Mouse (Mus musculus): ENCODE data around the gene Fbn1. TPM values are rescaled to one million over a fixed set of nuclear protein-coding genes. Genes with fewer than 3 reads are reported as not detected.
A peak's percentile ranks its signal among the peaks of the same experiment; 100 is the strongest.

Fbn1 gene
- polyA plus RNA-seq, 1 experiment from 2014 or later = 3.2 TPM

DNA sequence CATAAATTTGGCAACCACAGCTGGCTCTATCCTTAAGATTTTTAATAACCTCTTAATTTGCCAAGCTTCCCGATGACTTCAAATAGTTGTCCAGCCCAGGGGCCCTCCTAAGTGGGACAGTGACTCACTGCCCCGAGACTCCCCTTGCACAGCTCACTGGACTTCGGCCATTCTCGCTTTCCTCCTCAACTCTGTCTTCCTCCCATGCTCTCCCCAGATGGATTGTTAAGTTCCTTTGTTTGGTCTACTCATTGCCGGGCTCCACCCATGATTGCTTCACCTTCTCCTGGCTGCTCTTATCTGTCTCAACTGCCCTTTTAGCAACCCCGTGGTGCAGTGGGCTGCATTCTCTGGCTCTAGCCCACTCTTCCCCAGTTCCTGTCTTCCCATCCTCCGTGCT lies 229.3 kb downstream of the Fbn1 start:
- no peak for ATAC-seq (ENCODE audit: low FRiP score)
- Histone ChIP-seq H3K4me1 (no peaks in the 10 kb centered on the region), H3K4me3 (replicated peaks) (no peak overlapping the region), H3K27me3 (replicated peaks) (no peaks in the 10 kb centered on the region), H3K9me3 (replicated peaks) (no peaks in the 10 kb centered on the region), H3K36me3 (no peaks in the 10 kb centered on the region), H3K27ac (replicated peaks) (no peak overlapping the region), H3K4me2 (no peak overlapping the region), H3K9ac (replicated peaks) (no peak overlapping the region)
- 70% methylated on average over 7 of the region's 7 CpGs for WGBS

DNA sequence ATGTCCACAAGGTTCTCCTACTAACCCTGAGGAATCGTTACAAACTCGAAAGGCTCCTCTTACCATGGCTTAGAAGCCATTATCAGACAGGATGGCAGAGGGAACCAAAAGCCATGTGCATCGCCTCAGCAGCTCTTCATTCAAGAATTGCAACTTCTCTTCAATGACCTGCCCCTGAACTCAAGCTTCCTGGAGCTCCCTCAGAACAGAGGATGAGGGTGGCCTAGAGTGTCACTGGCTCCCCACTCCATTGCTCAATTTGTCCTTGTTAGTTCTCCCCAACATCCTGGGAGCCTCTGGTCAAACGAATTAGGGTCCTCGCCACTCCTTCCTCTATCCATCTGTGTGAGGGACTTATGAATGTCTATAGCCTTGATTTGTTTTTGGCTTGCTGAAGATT lies 231.1 kb downstream of the Fbn1 start:
- ATAC-seq (ENCODE audit: low FRiP score) = no peak
- no peak overlapping the region for H3K9ac ChIP-seq (replicated peaks)
- 88% methylated on average over 5 of the region's 5 CpGs for whole genome bisulfite sequencing

DNA sequence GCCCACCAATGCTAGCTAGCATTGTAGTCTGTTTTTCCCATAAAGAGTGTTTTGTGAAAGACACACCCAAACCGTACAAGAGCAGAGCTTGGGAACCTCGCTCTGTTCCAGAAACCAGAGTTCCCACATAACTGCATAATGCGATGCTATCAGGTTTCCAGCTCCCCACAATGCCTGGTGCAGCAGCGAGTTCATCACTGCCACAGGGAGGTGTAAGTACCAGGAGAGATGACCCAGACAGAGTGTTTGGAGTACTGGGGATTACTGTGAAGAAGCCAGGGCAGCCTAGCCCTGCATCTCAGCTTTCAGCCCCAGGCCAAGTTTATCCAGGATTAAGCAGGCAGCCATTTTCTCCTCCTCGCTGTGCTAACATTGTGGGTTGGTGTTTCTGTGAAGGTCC lies 232.2 kb downstream of the Fbn1 start:
- Histone ChIP-seq H3K4me3 (replicated peaks) (no peak overlapping the region), H3K4me2 (no peak overlapping the region), H3K4me1 (no peaks in the 10 kb centered on the region), H3K9ac (replicated peaks) (no peak overlapping the region), H3K36me3 (no peaks in the 10 kb centered on the region), H3K27ac (replicated peaks) (no peak overlapping the region), H3K9me3 (replicated peaks) (no peaks in the 10 kb centered on the region), H3K27me3 (replicated peaks) (no peaks in the 10 kb centered on the region)
- whole genome bisulfite sequencing = 79% methylated on average over 5 of the region's 5 CpGs
- ATAC-seq (ENCODE audit: low FRiP score) = no peak

More for the DNA sequence above, 231.1 kb downstream of the Fbn1 start:
- Histone ChIP-seq H3K9me3 (replicated peaks) (no peaks in the 10 kb centered on the region), H3K27ac (replicated peaks) (no peak overlapping the region), H3K4me1 (no peaks in the 10 kb centered on the region), H3K4me3 (replicated peaks) (no peak overlapping the region), H3K27me3 (replicated peaks) (no peaks in the 10 kb centered on the region), H3K4me2 (no peak overlapping the region), H3K36me3 (no peaks in the 10 kb centered on the region)

DNA sequence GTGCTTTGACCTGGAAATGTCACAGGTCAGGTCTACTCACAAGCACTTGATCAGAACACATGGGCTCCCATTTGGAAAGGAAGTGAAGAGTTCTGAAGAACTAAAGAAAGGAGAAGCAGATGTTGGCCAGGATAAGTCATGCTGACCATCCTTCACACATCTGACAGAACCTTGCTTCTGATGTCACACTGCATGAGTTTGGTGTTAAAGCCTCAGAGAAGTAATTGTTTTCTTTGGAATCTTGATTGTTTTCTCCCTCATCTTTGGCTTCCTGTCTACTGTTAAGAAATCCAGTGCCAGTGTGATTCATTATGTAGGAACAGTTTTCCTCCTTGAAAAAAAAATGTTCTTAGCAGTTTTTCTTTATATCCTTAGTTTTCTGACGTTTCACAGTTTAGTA lies 238.9 kb downstream of the Fbn1 start:
- no peak for ATAC-seq (ENCODE audit: low FRiP score)

DNA sequence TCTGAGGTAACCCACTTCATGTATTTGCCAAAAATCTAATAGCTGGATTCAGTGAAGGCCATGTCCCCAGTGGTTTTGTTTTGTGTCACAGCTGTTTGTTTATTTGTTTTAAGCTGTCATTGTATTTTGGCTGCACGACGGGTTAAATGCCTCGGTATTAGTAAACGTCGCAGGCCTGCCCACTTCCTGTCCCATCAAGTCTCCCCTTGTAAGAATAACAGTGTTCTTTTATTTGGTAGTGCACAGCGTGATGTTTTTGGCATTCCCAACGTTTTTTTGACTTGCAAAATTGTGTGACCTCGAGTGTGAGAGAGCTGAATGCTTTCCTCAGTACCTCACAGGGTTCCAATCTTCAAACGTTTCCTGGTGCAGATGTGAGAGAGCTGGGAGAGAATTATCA lies 244.0 kb downstream of the Fbn1 start:
- Histone ChIP-seq H3K36me3 (no peaks in the 10 kb centered on the region), H3K4me2 (no peak overlapping the region), H3K4me1 (peaks cover 9% of the 10 kb centered on the region), H3K27me3 (replicated peaks) (no peaks in the 10 kb centered on the region), H3K9me3 (replicated peaks) (no peaks in the 10 kb centered on the region), H3K4me3 (replicated peaks) (no peak overlapping the region), H3K9ac (replicated peaks) (no peak overlapping the region), H3K27ac (replicated peaks) (no peak overlapping the region)
- 21% methylated on average over 9 of the region's 9 CpGs for WGBS
- no peak for ATAC-seq (ENCODE audit: low FRiP score)

More for the DNA sequence above, 238.9 kb downstream of the Fbn1 start:
- H3K9ac ChIP-seq (replicated peaks) = no peak overlapping the region
- H3K27ac ChIP-seq (replicated peaks) = no peak overlapping the region
- H3K27me3 ChIP-seq (replicated peaks) = no peaks in the 10 kb centered on the region
- WGBS = 84% methylated on average over 1 of the region's 1 CpGs
- no peaks in the 10 kb centered on the region for H3K9me3 ChIP-seq (replicated peaks)
- no peak overlapping the region for H3K4me2 ChIP-seq
- H3K4me1 ChIP-seq = peaks cover 2% of the 10 kb centered on the region; the same call in 1 of the 2 replicates
- no peak overlapping the region for H3K4me3 ChIP-seq (replicated peaks)
- no peaks in the 10 kb centered on the region for H3K36me3 ChIP-seq

DNA sequence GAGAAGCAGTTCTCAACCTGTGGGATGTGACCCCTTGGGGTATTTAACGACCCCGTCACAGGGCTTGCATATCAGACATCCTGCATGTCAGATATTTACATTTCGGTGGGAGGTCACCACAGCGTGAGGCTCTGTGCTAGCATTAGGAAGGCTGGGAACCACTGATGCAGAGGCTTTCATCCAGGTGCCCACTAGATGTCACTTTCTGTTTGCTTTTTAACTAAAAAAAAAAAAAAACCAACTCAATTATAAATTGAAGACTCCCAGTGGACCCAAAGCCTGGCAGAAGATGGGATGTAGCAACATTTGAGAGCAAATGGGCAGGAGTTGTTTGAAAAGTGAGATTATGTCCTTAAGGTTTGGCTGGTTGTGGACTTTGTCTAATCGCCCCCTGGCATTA lies 244.7 kb downstream of the Fbn1 start:
- Histone ChIP-seq H3K4me3 (replicated peaks) (no peak overlapping the region), H3K36me3 (peaks cover under 1% of the 10 kb centered on the region; the same call in 1 of the 2 replicates), H3K27me3 (replicated peaks) (no peaks in the 10 kb centered on the region), H3K27ac (replicated peaks) (no peak overlapping the region), H3K4me1 (peaks cover 9% of the 10 kb centered on the region), H3K9me3 (replicated peaks) (no peaks in the 10 kb centered on the region), H3K9ac (replicated peaks) (no peak overlapping the region), H3K4me2 (peak overlapping the region; percentile 15; the same call in 1 of the 2 replicates)
- WGBS = 22% methylated on average over 5 of the region's 5 CpGs
- ATAC-seq (ENCODE audit: low FRiP score) = peak; percentile 62

DNA sequence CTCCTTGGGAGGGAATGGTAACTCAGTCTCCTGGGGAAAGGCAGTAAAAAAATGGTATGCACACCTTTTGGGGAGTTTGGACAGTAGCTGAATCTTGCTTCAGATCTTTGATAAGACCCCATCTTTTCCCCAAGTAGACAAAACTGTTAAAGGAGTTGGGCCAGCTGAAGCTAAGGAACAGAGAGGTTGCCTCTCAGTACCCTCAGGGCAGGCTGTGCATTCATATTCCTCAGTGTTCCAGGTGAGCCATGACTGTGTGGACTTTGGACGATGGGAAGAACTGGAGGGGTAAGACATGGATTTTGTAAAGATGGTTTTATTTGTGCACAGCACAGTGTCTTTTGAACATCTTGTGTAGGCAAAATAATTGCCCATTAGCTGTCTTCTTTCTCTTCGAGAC lies 247.5 kb downstream of the Fbn1 start:
- H3K4me3 ChIP-seq (replicated peaks) = no peak overlapping the region
- no peak overlapping the region for H3K9ac ChIP-seq (replicated peaks)
- H3K9me3 ChIP-seq (replicated peaks) = no peaks in the 10 kb centered on the region
- peaks cover 9% of the 10 kb centered on the region for H3K4me1 ChIP-seq
- H3K27ac ChIP-seq (replicated peaks) = no peak overlapping the region
- H3K36me3 ChIP-seq = peaks cover 6% of the 10 kb centered on the region; the same call in 1 of the 2 replicates
- ATAC-seq (ENCODE audit: low FRiP score) = no peak
- no peaks in the 10 kb centered on the region for H3K27me3 ChIP-seq (replicated peaks)
- WGBS = 96% methylated on average over 2 of the region's 2 CpGs
- no peak overlapping the region for H3K4me2 ChIP-seq

DNA sequence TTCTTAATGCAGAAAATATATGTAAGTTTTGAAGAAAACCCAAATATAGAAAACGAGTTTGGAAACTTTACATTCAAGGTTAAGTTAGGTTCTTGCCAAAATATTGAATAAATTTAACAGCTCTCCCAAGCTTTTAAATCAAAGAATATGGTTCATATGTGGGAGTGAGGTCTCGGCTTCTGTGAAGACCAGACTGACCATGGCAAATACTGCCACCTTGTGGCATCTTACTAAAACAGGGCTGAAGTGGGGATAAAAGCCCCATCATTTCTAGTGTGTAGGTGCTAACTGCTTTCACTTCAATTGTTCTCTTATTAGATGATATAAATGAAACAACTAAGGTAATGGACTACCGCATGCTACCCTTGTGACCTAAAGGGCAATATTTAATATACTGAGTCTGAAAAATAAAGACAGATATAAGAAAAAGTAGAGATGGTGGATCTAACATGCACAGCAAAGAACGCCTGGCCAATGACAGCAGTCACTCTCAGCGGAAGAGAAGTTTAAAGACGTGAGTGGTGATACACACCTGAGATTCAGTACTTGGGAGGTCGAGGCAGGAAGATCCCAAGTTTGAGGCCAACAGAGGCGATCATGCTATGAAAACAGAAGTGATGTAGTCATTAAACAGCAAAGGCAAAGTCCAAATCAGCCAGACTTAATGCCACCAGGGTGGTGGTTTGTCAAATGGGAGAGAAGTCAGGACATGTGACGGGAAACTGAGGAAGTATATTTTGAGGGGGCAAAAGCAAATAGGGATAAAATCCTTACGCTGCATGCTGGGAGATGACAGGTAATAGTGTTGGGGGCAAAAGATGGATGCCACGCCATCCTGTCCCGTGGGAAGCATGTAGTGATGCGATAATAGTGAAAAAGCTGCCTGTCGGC lies 248.3 kb downstream of the Fbn1 start:
- H3K36me3 ChIP-seq = peaks cover 8% of the 10 kb centered on the region
- WGBS = 84% methylated on average over 14 of the region's 14 CpGs
- no peak overlapping the region for H3K4me2 ChIP-seq
- no peaks in the 10 kb centered on the region for H3K27me3 ChIP-seq (replicated peaks)
- no peaks in the 10 kb centered on the region for H3K9me3 ChIP-seq (replicated peaks)
- H3K9ac ChIP-seq (replicated peaks) = no peak overlapping the region
- no peak overlapping the region for H3K4me3 ChIP-seq (replicated peaks)
- ATAC-seq (ENCODE audit: low FRiP score) = no peak
- peaks cover 9% of the 10 kb centered on the region for H3K4me1 ChIP-seq
- no peak overlapping the region for H3K27ac ChIP-seq (replicated peaks)

DNA sequence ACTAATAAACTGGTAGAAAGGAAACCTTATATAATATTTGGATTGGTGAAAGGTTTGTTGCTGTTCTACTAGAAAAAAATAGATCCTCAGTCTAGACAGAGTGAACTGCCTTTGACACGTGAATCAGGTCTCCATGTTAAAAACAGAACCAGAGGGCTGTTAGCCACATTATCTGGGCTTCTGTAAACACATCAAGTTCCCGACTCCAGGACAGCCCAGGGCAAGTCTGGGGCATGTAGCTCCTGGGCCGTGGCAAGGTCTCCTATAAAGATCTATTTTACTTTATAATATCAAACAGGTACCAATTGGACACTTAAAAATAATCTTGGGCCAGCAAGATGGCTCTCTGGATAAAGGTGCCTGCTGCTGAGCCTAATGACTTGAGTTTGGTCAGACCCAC lies 251.9 kb downstream of the Fbn1 start:
- no peak overlapping the region for H3K9ac ChIP-seq (replicated peaks)
- no peak for ATAC-seq (ENCODE audit: low FRiP score)
- no peaks in the 10 kb centered on the region for H3K4me1 ChIP-seq
- H3K4me2 ChIP-seq = no peak overlapping the region
- 83% methylated on average over 3 of the region's 3 CpGs for WGBS
- peaks cover 20% of the 10 kb centered on the region for H3K36me3 ChIP-seq
- no peak overlapping the region for H3K4me3 ChIP-seq (replicated peaks)
- H3K9me3 ChIP-seq (replicated peaks) = no peaks in the 10 kb centered on the region
- H3K27ac ChIP-seq (replicated peaks) = no peak overlapping the region
- no peaks in the 10 kb centered on the region for H3K27me3 ChIP-seq (replicated peaks)

DNA sequence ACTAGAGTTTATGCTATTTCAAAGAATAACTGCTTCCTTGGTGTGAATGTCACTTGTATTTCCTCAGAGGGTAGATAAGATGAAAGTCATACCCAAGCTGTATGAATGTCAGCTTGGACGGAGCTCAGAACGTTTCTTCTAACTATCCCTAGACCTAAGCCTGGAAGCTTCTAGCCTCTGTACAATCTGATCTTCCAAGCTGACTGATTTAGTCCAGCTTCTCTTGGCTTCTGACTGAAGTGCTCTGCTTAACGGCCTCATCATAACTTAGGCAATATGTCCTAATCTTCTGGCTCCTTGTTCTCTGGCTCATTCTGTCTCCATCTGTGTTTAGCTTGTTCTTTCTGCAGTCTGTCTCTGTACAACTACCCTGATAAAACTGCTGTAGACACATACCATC lies 253.2 kb downstream of the Fbn1 start:
- Histone ChIP-seq H3K27ac (replicated peaks) (no peak overlapping the region), H3K36me3 (peaks cover 20% of the 10 kb centered on the region), H3K4me2 (no peak overlapping the region), H3K27me3 (replicated peaks) (no peaks in the 10 kb centered on the region), H3K9me3 (replicated peaks) (no peaks in the 10 kb centered on the region), H3K9ac (replicated peaks) (no peak overlapping the region), H3K4me3 (replicated peaks) (no peak overlapping the region), H3K4me1 (no peaks in the 10 kb centered on the region)
- 98% methylated on average over 3 of the region's 3 CpGs for WGBS
- ATAC-seq (ENCODE audit: low FRiP score) = no peak

DNA sequence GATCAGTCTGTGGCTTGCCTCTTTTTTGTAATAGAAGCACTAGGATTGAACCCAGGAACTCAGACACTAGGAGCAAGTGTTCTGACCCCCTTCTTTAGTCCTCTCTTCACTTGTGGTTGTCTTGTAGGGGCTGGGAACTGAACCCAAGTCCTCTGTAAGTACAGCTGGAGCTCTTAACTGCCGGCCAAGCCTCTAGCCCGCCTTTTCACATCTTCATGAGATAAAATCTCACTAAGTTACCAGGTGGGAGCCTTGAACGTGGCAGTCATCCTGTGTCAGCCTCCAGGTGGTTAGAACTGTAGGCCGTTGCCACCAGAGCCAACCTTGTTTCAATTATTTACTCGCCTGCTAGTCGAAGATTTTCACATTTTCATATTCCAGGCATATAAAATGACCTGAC lies 254.1 kb downstream of the Fbn1 start:
- Histone ChIP-seq H3K9me3 (replicated peaks) (no peaks in the 10 kb centered on the region), H3K36me3 (peaks cover 20% of the 10 kb centered on the region), H3K27ac (replicated peaks) (no peak overlapping the region), H3K4me2 (no peak overlapping the region), H3K9ac (replicated peaks) (no peak overlapping the region), H3K4me3 (replicated peaks) (no peak overlapping the region), H3K4me1 (peaks cover 1% of the 10 kb centered on the region), H3K27me3 (replicated peaks) (no peaks in the 10 kb centered on the region)
- WGBS = 95% methylated on average over 6 of the region's 6 CpGs
- ATAC-seq (ENCODE audit: low FRiP score) = no peak

DNA sequence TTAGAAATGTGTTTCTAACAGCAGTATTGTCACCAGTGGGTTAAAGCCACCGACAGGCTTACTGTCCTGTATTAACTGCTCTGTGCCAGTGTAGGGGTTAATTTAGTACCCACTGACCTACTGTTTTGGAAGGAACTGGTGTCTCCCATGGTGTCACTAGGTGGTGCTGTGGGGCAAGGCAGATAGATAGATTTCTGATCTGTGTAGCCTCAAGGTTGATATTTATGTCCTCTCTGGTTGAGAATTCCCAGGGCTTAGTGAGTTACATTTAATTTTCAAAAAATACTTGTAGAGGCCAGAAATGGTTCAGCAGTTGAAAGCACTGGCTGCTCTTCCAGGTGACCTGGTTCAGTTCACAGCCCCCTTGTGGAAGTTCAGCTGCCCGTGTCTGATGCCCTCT lies 255.5 kb downstream of the Fbn1 start:
- H3K9me3 ChIP-seq (replicated peaks) = no peaks in the 10 kb centered on the region
- H3K27me3 ChIP-seq (replicated peaks) = no peaks in the 10 kb centered on the region
- no peak overlapping the region for H3K9ac ChIP-seq (replicated peaks)
- peaks cover 11% of the 10 kb centered on the region for H3K4me1 ChIP-seq
- no peak overlapping the region for H3K4me3 ChIP-seq (replicated peaks)
- H3K36me3 ChIP-seq = peaks cover 15% of the 10 kb centered on the region
- no peak overlapping the region for H3K27ac ChIP-seq (replicated peaks)
- ATAC-seq (ENCODE audit: low FRiP score) = no peak
- 68% methylated on average over 2 of the region's 2 CpGs for WGBS
- no peak overlapping the region for H3K4me2 ChIP-seq
